Mouse (Mus musculus) erythroblast, embryonic 14.5 days (primary cell): Measurements from ENCODE around the gene Tspear.

Source experiments
- GATA1 ChIP-seq: IDR thresholded peaks from 2 replicates; pipeline ENCODE4 v1.6.1; 2012; ENCODE audit warnings: low read length, inconsistent platforms, mixed read lengths
- TAL1 ChIP-seq: IDR thresholded peaks from 3 replicates; pipeline ENCODE4 v1.6.1; 2012; ENCODE audit warnings: low read length, inconsistent platforms, mixed read lengths

- no peak for TF ChIP-seq GATA1
- no peak for TF ChIP-seq TAL1
Measured at GRCm38 (mm10) chr10:77826951-77827350, 140.6 kb downstream of the Tspear start, which contains the start of gene Krtap10-4.
